Mouse (Mus musculus) hindbrain, postnatal 0 days (tissue): ENCODE results near the gene Wwc1. TPM values are rescaled to one million over a fixed set of nuclear protein-coding genes. Genes with fewer than 3 reads are reported as not detected.

Experiments
- ATAC-seq: fragments of 200-750 bp; cut with Nextera tagmentation; 2 replicates; pipeline ENCODE4 v1.8.0; 2017; ENCODE audit warnings: mild to moderate bottlenecking, moderate TSS enrichment, moderate library complexity
- DNase-seq: peaks from one replicate; pipeline ENCODE4 v3.0.0-alpha.2; 2015; ENCODE audit warnings: low spot score
- H3K27ac ChIP-seq: fragments of 300-500 bp; sonication (generic); 2 replicates; pipeline ENCODE4 v1.5.1; 2014; ENCODE audit warnings: mild to moderate bottlenecking
- H3K27me3 ChIP-seq: fragments of 300-500 bp; sonication (generic); 2 replicates; pipeline ENCODE4 v1.6.1; 2014; ENCODE audit warnings: low read length, mixed read lengths; ENCODE audit not compliant: insufficient read depth
- H3K36me3 ChIP-seq: fragments of 300-500 bp; sonication (generic); 2 replicates; pipeline ENCODE4 v1.6.1; 2014; ENCODE audit warnings: low read length, mixed read lengths; ENCODE audit not compliant: insufficient read depth
- H3K4me1 ChIP-seq: fragments of 300-500 bp; sonication (generic); 2 replicates; pipeline ENCODE4 v1.6.1; 2014; ENCODE audit warnings: antibody characterized with exemption, low read length, mixed read lengths; ENCODE audit not compliant: insufficient read depth
- H3K4me2 ChIP-seq: fragments of 300-500 bp; sonication (generic); 2 replicates; pipeline ENCODE4 v1.6.1; 2014; ENCODE audit warnings: low read depth, mild to moderate bottlenecking, low read length, moderate library complexity, mixed read lengths
- H3K4me3 ChIP-seq: fragments of 300-500 bp; sonication (generic); 2 replicates; pipeline ENCODE4 v1.5.1; 2014; ENCODE audit warnings: low read length
- H3K9ac ChIP-seq: fragments of 300-500 bp; sonication (generic); replicated peaks from 2 replicates; pipeline ENCODE4 v1.6.1; 2014; ENCODE audit warnings: mild to moderate bottlenecking, low read length, moderate library complexity, mixed read lengths
- H3K9me3 ChIP-seq: fragments of 300-500 bp; sonication (generic); 2 replicates; pipeline ENCODE4 v1.6.1; 2016; ENCODE audit warnings: low read length, mixed read lengths
- CTCF ChIP-seq: IDR thresholded peaks from 2 replicates; pipeline ENCODE4 v1.5.1; 2016; ENCODE audit warnings: antibody characterized with exemption, control low read depth, low read depth
- WGBS: fragments of 180-500 bp; shearing (Covaris S2); extraction: QIAGEN DNeasy Blood & Tissue Kit; methylation state at CpG from one replicate; pipeline ENCODE4 v1.1.7; 2014; 5-methylcytosine and 5-hydroxymethylcytosine counted together
- polyA plus RNA-seq: library from polyadenylated mRNA; unstranded; fragments of >200 nt; fragmentation: Nextera tagmentation; extraction: Ambion mirVana; gene quantifications from 2 replicates; pipeline ENCODE4 v1.2.1, GENCODE M21; 2015
- total RNA-seq: library from RNA; depleted of rRNA; stranded (reverse); fragments of >200 nt; gene quantifications from 2 replicates; pipeline ENCODE4 v1.2.3, GENCODE M21; 2014

Gene Wwc1
- total and polyA plus RNA-seq, 2 experiments from 2014 or later = 9.0 to 17.8 TPM

DNA sequence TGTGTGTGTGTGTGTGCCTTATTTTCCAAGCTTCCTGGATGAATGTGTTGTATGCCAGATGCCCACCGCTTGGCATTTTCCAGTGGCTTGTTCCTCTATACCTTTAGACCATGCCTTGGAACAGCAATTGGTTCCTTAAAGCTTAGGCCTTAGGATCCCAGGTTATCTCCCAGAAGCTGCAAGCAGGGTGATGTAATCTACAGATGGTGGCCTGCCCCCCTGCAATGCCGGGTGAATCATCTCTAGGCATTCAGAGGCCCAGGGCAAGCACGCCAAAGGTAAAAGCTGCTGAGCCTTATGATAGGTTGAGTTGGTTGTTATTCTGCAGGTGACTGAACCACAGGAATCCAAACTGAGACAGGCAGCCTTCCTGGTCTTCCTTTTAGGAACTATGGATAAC, 2.4 kb upstream of the Wwc1 start:
- H3K4me2 ChIP-seq = no peak overlapping the region
- H3K4me3 ChIP-seq = no peak overlapping the region
- H3K9ac ChIP-seq = no peak overlapping the region
- DNase-seq (no peak), ATAC-seq (no peak)
- no peaks in the 10 kb centered on the region for H3K27me3 ChIP-seq
- H3K9me3 ChIP-seq = no peaks in the 10 kb centered on the region
- no peak for TF ChIP-seq CTCF
- 87% methylated on average over 3 of the region's 3 CpGs for WGBS
- H3K4me1 ChIP-seq = 0 out of 2 replicates have a peak, but pooled peaks cover 4% of the 10 kb centered on the region
- no peaks in the 10 kb centered on the region for H3K36me3 ChIP-seq
- H3K27ac ChIP-seq = no peak overlapping the region

DNA sequence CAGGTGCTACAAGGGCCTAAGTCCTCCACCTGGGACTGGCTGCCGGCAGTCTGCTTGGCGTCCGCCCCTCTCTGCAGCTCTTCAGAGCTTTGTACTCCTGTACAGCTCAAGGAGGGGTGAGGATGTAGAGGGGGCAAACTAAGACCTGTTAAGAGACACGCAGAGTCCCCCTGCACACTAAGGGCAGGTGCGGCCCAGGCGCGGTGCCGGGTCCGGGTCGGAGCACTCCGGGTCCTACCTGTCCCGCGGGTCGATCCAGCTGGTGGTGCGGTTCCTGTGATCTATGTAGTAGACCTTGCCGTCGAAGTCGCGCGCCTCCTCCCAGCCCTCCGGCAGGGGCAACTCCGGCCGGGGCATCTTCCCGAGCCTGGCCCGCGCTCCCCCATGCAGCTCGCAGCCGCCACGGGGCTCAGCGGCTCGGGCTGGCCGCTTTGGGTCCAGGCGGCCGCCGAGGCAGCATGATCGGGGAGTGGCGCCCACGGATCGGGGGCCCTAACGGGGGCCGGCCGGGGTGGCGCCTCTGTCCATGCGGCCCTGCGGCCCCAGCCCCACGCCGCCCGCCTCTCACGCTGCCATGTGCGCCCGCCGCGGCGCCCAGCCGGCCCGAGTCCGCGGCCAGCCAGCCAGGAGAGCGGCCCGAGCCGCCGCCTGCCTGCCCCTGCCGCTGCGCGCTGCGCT, 455 bp downstream of the Wwc1 start:
- Histone ChIP-seq H3K27ac (peak overlapping the region; percentile 56), H3K4me3 (peak overlapping the region; percentile 81), H3K36me3 (no peaks in the 10 kb centered on the region), H3K9ac (peak overlapping the region; percentile 77), H3K4me1 (0 out of 2 replicates have a peak, but pooled peaks cover 10% of the 10 kb centered on the region), H3K27me3 (no peaks in the 10 kb centered on the region), H3K4me2 (peak overlapping the region; percentile 85), H3K9me3 (no peaks in the 10 kb centered on the region)
- TF ChIP-seq CTCF = no peak
- peak; percentile 30 for DNase-seq
- ATAC-seq = peak; percentile 57
- under 1% methylated on average over 36 of the region's 66 CpGs for WGBS

DNA sequence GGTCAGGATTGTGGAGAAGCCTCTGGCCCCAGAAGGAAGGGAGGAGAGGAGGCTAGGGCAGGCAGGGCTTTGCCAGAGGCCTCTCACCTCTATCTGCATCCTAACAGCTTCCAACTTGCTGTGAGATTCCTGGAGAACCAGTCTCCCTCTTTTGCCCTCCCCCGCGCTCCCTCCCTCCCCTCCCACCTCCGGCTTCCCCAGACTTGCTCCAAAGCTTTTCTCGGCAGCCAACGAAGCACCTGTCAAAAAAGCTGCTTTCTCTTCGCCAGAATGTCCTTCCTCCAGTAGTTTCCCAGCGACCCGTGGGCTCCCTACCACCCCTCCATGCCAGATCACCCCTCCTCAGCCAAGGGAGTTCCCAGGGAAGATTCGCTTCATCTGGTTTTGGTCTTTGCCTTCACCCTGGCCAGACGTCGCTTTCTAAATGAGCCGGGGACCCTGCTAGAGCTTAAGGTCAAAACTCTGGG, 1.0 kb downstream of the Wwc1 start:
- no peak for ATAC-seq
- DNase-seq = peak; percentile 33
- peak overlapping the region; percentile 56 for H3K27ac ChIP-seq

DNA sequence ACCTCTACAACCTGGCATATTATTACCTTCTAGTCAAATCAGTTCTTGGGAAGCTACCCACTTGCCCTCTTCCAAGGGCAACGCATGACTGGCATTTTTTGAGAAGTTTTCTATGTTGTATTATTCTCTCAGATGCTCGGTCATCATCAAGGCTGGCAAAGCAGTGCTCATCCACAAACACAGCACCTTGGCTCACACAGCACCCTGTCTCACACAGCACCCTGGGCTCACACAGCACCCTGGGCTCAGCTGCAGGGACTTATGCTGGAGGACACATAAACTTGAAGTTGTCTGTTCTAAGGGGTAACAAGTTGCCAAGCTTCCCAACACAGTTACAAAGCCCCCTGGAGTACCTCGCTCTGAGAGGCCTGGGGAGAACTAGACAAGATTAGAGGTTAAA, 2.5 kb downstream of the Wwc1 start:
- no peaks in the 10 kb centered on the region for H3K27me3 ChIP-seq
- H3K27ac ChIP-seq = no peak overlapping the region
- no peaks in the 10 kb centered on the region for H3K36me3 ChIP-seq
- no peak overlapping the region for H3K4me3 ChIP-seq
- H3K4me2 ChIP-seq = peak overlapping the region; percentile 85
- peaks cover 15% of the 10 kb centered on the region; the same call in 1 of the 2 replicates for H3K4me1 ChIP-seq
- no peak overlapping the region for H3K9ac ChIP-seq
- no peak for DNase-seq
- ATAC-seq = no peak
- WGBS = 54% methylated on average over 3 of the region's 3 CpGs
- no peak for TF ChIP-seq CTCF
- no peaks in the 10 kb centered on the region for H3K9me3 ChIP-seq

More for the DNA sequence above, 1.0 kb downstream of the Wwc1 start:
- WGBS = under 1% methylated on average over 11 of the region's 12 CpGs
- Histone ChIP-seq H3K4me1 (0 out of 2 replicates have a peak, but pooled peaks cover 10% of the 10 kb centered on the region), H3K9ac (peak overlapping the region; percentile 77), H3K36me3 (no peaks in the 10 kb centered on the region), H3K9me3 (no peaks in the 10 kb centered on the region), H3K4me2 (peak overlapping the region; percentile 85), H3K4me3 (peak overlapping the region; percentile 81), H3K27me3 (no peaks in the 10 kb centered on the region)
- no peak for TF ChIP-seq CTCF

DNA sequence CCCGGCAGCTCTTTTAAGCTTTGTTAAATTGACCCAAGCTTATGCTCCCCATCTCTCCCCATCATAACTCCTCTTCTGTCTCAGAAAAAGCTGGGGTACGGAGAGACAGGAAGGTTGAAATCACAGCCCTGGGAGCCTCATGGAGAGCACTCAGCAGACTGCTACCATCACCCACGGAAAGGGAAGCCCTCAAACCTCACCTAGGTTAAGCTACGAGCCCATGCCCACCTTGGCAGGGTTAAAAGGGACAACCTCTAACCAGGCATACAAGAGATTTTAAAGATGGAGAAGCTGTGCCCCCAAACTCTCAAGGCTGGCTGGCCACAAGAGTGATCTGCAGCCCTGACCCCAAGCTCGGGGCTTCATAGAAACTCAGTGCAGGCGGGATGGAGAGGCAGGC, 3.2 kb downstream of the Wwc1 start:
- H3K9ac ChIP-seq = peak overlapping the region; percentile 22; the same call in 1 of the 2 replicates
- H3K36me3 ChIP-seq = no peaks in the 10 kb centered on the region
- H3K9me3 ChIP-seq = no peaks in the 10 kb centered on the region
- H3K4me3 ChIP-seq = 0 out of 2 replicates have a peak overlapping the region, but pooled peaks have one; percentile 0
- no peak for TF ChIP-seq CTCF
- no peak overlapping the region; the same call in 1 of the 2 replicates for H3K27ac ChIP-seq
- H3K4me2 ChIP-seq = peak overlapping the region; percentile 85; the same call in 1 of the 2 replicates
- WGBS = 38% methylated on average over 6 of the region's 6 CpGs
- ATAC-seq (no peak), DNase-seq (no peak)
- H3K4me1 ChIP-seq = peaks cover 17% of the 10 kb centered on the region; the same call in 1 of the 2 replicates
- no peaks in the 10 kb centered on the region for H3K27me3 ChIP-seq

DNA sequence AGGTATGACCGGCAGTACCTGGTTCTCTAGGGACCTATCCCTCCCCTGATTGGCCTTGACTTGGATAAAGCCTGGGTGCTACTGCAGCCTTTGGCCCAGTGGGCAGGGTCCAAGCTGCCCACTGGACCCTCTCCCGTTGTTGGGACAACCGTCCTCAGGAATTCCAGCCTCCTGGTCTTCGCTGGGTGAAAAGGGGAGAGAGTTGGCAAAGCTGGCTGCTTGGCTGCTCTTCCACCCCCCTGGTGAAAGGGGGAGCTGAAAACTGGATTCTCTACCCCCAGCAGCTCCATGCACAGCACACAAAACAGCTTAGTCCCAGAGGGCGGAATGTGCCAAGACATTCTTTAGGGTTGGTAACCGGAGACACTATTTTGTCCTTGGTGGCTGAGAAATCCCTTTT, 3.8 kb downstream of the Wwc1 start:
- H3K4me1 ChIP-seq = peaks cover 19% of the 10 kb centered on the region; the same call in 1 of the 2 replicates
- 28% methylated on average over 6 of the region's 6 CpGs for WGBS
- H3K36me3 ChIP-seq = no peaks in the 10 kb centered on the region
- ATAC-seq (peak; percentile 86), DNase-seq (peak; percentile 82)
- H3K9me3 ChIP-seq = no peaks in the 10 kb centered on the region
- no peaks in the 10 kb centered on the region for H3K27me3 ChIP-seq
- H3K4me2 ChIP-seq = 0 out of 2 replicates have a peak overlapping the region, but pooled peaks have one; percentile 6
- TF ChIP-seq CTCF = no peak
- H3K9ac ChIP-seq = no peak overlapping the region
- no peak overlapping the region for H3K4me3 ChIP-seq
- peak overlapping the region; percentile 57 for H3K27ac ChIP-seq
